Mouse (Mus musculus) megakaryocyte, embryonic 14.5 days (primary cell): ENCODE measurements around the gene Nr4a2.

ENCODE experiments used
- FLI1 ChIP-seq: IDR thresholded peaks from 2 replicates; pipeline ENCODE4 v1.6.1; 2012; ENCODE audit warnings: low read length, inconsistent platforms, mixed read lengths
- GATA1 ChIP-seq: IDR thresholded peaks from 3 replicates; pipeline ENCODE4 v1.6.1; 2012; ENCODE audit warnings: mixed read lengths, low read length, inconsistent platforms, borderline replicate concordance

DNA sequence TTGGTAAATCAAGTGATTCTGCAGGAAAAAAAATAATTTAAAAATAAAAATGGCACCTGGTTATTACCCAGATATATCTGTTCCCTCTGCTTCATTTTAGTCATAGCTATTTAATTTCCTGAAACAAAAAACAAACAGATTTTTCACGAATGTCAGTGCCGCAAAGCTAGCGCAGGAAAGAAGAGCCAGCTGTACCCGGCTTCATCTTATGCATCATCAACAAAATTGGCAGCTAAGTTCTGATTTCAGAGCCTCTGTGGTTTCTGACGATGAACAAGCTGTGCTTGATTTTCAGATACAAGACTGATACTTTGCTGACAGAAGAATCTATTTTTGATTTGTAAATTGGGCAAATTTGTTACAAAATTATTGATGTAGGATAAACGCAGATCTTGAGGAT, 14.8 kb upstream of the Nr4a2 start:
- TF ChIP-seq GATA1: no peak
- no peak for TF ChIP-seq FLI1
